Mouse (Mus musculus) neutrophil, adult 5-6 weeks (primary cell): ENCODE results near the gene Dusp6. TPM values are rescaled to one million over a fixed set of nuclear protein-coding genes. Genes with fewer than 3 reads are reported as not detected.

Experiments
- ATAC-seq: fragments of 151-379, 151-347 bp; 2 replicates; pipeline ENCODE4 v1.8.0; 2017; ENCODE audit warnings: mild to moderate bottlenecking, moderate TSS enrichment; ENCODE audit not compliant: insufficient number of reproducible peaks, poor library complexity, low FRiP score, severe bottlenecking; ENCODE audit errors: extremely low read depth
- total RNA-seq: library from RNA; stranded (forward); fragments of 200-1000 nt; gene quantifications from 2 replicates; pipeline ENCODE4 v1.2.3, GENCODE M21; 2017

Gene Dusp6
- total RNA-seq, 1 experiment from 2014 or later, result 143 TPM

DNA sequence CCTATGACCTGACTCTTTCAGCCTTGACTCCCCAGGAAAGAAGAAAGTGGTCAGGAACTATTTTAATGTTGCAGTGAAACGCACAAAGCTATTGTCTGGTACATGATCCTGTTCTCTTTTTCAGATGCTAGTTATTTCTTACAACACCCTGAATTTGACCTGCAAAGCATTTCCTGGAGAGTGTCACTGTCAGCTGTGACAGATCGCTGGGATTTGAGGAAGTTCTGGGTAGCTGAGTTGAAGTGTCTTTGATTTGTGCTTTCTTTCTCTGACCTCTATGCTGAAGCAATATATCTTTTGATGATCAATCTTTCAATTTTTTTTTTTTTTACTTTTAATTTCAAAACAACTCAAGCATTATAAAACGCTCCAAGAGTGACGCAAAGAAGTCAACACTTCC is 39.0 kb downstream of the Dusp6 start:
- ATAC-seq, result peak; percentile 58; the same call in 1 of the 2 replicates

DNA sequence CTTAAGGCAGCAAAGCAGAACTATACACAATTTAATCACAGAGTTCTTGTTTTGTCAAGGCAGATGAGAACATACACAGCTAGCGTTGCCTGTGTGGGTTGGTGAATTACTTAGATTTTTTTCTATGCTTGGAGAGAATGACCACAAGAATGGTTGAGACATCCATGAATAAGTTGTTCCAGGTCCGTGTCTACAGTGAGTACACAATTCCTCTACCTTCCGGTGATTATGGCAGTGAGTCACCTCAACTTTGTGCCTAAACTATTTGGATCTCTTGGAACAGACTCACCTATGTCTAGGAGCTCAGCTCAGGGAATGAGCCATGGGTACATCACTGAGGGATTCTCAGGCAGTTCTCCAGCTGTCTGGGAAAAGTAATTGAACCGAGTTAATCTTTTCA is 45.8 kb downstream of the Dusp6 start:
- no peak for ATAC-seq

DNA sequence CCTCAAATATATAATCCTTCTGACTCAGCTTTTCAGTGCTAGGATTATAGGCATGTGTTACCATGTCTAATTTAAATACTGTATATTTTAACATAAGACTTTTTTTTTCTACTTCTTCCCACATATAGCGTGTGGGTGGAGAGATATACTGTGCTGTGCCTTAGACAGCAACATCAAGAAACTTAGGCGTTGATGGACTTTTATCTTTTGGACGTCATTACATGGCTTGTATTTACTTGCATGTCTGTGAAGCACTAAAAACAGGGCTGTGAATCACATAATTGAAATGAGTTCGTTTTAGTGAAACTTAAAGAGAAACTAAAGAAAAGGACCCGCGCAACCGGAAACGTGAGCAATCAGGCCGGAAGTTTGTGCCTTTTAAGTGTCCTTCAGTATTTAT is 46.6 kb downstream of the Dusp6 start:
- no peak for ATAC-seq

DNA sequence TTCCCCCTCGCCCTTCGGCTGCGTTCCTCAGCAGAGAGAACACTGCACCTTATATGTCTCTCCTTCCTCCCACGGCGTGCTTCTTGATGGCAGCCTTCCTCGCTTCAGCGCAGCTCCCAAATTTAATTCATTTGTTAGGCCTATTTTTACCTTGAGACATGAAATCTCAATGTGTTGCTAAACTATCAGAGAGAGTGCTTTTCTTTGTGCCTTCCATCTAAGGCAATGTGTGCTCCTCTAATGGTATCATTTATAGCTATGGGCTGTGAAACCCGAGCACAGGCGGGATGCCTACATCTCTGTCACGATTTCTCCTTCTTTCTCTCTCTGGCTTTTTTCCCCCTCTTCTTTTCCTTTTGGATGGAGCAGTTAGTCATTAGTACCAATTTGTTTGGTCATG is 47.2 kb downstream of the Dusp6 start:
- no peak for ATAC-seq

DNA sequence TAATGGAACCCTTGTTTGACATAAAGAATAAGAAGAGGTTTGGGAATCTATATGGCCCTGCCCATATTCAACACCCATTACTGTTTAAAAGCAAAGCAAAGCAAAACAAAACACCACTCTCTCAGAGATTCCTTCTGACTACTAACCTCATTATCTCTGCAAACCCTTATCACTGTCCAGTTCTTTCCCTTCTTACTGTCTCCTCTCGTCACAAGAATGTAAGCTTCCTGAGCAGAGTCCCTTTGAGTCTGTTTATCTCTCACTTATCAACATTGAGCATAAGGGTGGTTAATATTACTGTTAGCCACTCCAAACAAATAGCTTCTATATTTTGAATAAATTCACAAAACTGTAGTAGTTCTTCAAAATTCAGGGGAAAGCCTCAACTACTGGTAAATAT is 48.9 kb downstream of the Dusp6 start:
- ATAC-seq, result no peak

DNA sequence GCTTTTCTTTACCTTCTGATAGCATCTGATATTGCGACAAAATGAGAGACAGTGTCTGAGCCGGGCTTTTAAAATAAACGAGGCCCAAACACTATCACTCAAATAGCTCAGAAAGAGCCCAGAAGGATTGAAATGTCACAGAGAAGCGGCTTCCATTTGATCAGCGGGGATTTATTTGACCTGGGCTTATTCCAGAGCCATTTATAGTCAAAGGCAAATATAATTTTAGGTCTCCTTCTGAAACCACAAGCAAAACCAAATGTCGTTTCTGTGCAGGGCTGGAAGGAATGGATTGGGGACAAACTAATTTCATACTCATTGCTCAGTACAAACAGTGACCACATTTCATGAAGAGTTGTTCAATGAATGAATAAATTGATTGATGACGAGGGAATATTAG is 51.3 kb downstream of the Dusp6 start:
- no peak for ATAC-seq

DNA sequence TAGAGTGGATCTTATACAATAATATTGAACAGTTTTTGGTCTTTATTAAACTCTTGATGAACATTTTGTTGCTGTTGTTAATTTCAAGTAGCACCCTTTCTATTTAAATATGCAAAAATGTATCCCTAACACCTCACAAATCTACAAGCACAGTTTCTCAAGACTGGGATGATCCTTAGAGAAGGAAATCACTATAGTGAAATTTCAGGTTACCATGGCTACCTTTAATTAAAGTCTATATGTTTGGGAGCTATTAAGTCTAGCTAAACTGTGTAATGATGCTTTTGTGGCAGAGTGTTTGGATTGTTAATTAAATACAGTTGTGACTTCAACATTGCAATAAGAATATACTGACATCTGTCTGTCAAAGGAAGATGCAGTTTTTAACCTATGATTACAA is 54.0 kb downstream of the Dusp6 start:
- no peak for ATAC-seq

Other genes starting within 250 kb of the Dusp6 start
- gene Poc1b, start 156.2 kb upstream of the Dusp6 start, total RNA-seq, result 9.0 and 12.8 TPM in 2 replicates
- gene Galnt4, start 155.1 kb upstream of the Dusp6 start, total RNA-seq, result 20.1 and 21.9 TPM in 2 replicates
- gene Phxr2, start 136.9 kb upstream of the Dusp6 start, total RNA-seq, result 0.93 and 2.2 TPM in 2 replicates